Mouse (Mus musculus) myocyte (in vitro differentiated cells): ENCODE results near the gene Kcnq4. TPM values are rescaled to one million over a fixed set of nuclear protein-coding genes. Genes with fewer than 3 reads are reported as not detected.
A peak's percentile ranks its signal among the peaks of the same experiment; 100 is the strongest.

Experiments used
- H3K27me3 ChIP-seq: one replicate; pipeline ENCODE4 v1.6.1; 2011; ENCODE audit not compliant: control insufficient read depth, insufficient read depth, insufficient read length
- H3K36me3 ChIP-seq: one replicate; pipeline ENCODE4 v1.6.1; 2011; ENCODE audit not compliant: control insufficient read depth, insufficient read depth
- H3K4me2 ChIP-seq: one replicate; pipeline ENCODE4 v1.6.1; 2011; ENCODE audit warnings: low read depth, control low read depth
- H3K4me3 ChIP-seq: one replicate; pipeline ENCODE4 v1.5.1; 2011; ENCODE audit warnings: mild to moderate bottlenecking, control low read depth, moderate library complexity
- H3K79me2 ChIP-seq: one replicate; pipeline ENCODE4 v1.6.1; 2011; ENCODE audit not compliant: control insufficient read depth, insufficient read depth
- H3ac ChIP-seq: one replicate; pipeline ENCODE4 v1.6.1; 2011; ENCODE audit not compliant: control insufficient read depth, insufficient read length
- CEBPB ChIP-seq: IDR thresholded peaks from 2 replicates; pipeline ENCODE4 v1.6.1; 2011; ENCODE audit warnings: mild to moderate bottlenecking, moderate library complexity; ENCODE audit not compliant: poor library complexity, insufficient read depth, severe bottlenecking
- E2F4 ChIP-seq: IDR thresholded peaks from one replicate; pipeline ENCODE4 v1.6.1; 2011; ENCODE audit warnings: mild to moderate bottlenecking, control low read depth, moderate library complexity; ENCODE audit not compliant: insufficient read depth
- MAX ChIP-seq: IDR thresholded peaks from one replicate; pipeline ENCODE4 v1.6.1; 2011; ENCODE audit warnings: low read depth, mild to moderate bottlenecking, control low read depth
- MYOD1 ChIP-seq, 3 experiments: IDR thresholded peaks; one replicate each; pipeline ENCODE4 v1.6.1; 2011; ENCODE audit warnings: control low read depth in 2 of 3, low read depth in 2 of 3, mild to moderate bottlenecking in 2 of 3, moderate library complexity in 1 of 3; ENCODE audit not compliant: insufficient read length in 2 of 3, control insufficient read depth in 1 of 3
- MYOG ChIP-seq, 3 experiments: IDR thresholded peaks; one replicate each; pipeline ENCODE4 v1.6.1; 2011; ENCODE audit warnings: control low read depth in 2 of 3, low read depth in 2 of 3, mild to moderate bottlenecking in 2 of 3; ENCODE audit not compliant: insufficient read length in 2 of 3, control insufficient read depth in 1 of 3, insufficient read depth in 1 of 3
- POLR2A ChIP-seq: IDR thresholded peaks from one replicate; pipeline ENCODE4 v1.6.1; 2011; ENCODE audit warnings: low read depth, mild to moderate bottlenecking, control low read depth, moderate library complexity; ENCODE audit not compliant: insufficient read length
- POLR2AphosphoS2 ChIP-seq: IDR thresholded peaks from one replicate; pipeline ENCODE4 v1.6.1; 2011; ENCODE audit warnings: low read depth, control low read depth; ENCODE audit not compliant: insufficient read length
- REST ChIP-seq: IDR thresholded peaks from one replicate; pipeline ENCODE4 v1.6.1; 2011; ENCODE audit warnings: mild to moderate bottlenecking, control low read depth, moderate library complexity; ENCODE audit not compliant: insufficient read depth, insufficient read length
- SRF ChIP-seq: IDR thresholded peaks from one replicate; pipeline ENCODE4 v1.6.1; 2011; ENCODE audit warnings: low read depth; ENCODE audit not compliant: control insufficient read depth, insufficient read length
- TCF12 ChIP-seq: IDR thresholded peaks from one replicate; pipeline ENCODE4 v1.6.1; 2011; ENCODE audit warnings: mild to moderate bottlenecking, control low read depth; ENCODE audit not compliant: poor library complexity, insufficient read depth, severe bottlenecking
- TCF3 ChIP-seq: IDR thresholded peaks from one replicate; pipeline ENCODE4 v1.6.1; 2011; ENCODE audit warnings: low read depth, control low read depth; ENCODE audit not compliant: insufficient read length
- USF1 ChIP-seq: IDR thresholded peaks from one replicate; pipeline ENCODE4 v1.6.1; 2011; ENCODE audit warnings: low read depth, mild to moderate bottlenecking, control low read depth, moderate library complexity
- polyA plus RNA-seq: library from polyadenylated mRNA; unstranded; fragments of >200 nt; fragmentation: generic; extraction: Trizol; gene quantifications from one replicate; pipeline ENCODE4 v1.2.1, GENCODE M21; 2012; ENCODE audit warnings: missing spikeins

Kcnq4 gene
- polyA plus RNA-seq, 1 experiment = 23.1 TPM

DNA sequence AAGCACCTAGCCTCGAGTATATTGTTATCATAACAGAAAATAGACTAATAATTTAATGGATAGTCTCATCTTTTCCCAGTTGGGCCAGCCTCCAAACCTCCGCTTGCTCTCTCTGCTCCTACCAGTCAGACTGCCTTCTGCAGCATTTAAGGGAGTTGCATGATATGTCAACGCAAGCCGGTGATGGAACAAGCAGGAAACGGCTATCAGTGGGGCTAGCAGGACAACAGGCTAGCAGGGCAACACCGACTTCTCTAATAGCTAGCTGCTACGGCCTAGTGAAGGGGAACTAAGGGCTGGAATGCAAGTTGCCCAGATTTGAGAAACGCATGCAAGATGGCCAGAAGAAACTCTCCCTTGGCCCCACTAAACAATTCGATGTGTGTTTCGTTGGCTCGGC lies 20.6 kb downstream of the Kcnq4 start:
- Histone ChIP-seq H3K27me3 (no peaks in the 10 kb centered on the region), H3K4me2 (no peak overlapping the region), H3K36me3 (no peaks in the 10 kb centered on the region), H3K4me3 (no peak overlapping the region), H3ac (no peak overlapping the region), H3K79me2 (no peaks in the 10 kb centered on the region)
- no peak for TF ChIP-seq POLR2AphosphoS2
- TF ChIP-seq TCF12 = no peak
- TF ChIP-seq CEBPB = no peak
- no peak for TF ChIP-seq REST
- TF ChIP-seq USF1 = no peak
- no peak for TF ChIP-seq MYOG (IDR thresholded peaks at IDR 0.05; ENCODE audit: control insufficient read depth in 1 of 3, insufficient read depth in 1 of 3, insufficient read length in 2 of 3, low read depth in 2 of 3)

DNA sequence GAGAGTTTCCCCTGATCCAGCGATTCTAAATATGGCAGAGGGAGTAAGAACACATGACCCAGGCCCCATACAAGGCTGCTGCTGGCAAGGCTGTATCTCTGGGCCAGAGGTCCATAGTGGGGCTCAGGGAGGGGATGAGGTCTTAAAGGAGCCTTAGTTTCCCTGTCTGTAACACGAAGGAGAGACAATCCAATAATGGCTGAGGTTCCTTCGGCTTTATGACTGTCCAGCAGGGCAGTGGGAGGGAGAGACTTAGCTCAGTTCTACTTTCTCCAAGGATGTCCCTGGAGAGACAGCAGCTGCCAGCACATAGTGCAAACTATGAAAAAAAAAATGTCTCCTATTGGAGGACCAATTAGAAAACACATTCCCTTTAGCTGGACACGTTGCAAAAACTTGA lies 22.2 kb downstream of the Kcnq4 start:
- no peaks in the 10 kb centered on the region for H3K79me2 ChIP-seq
- no peak overlapping the region for H3ac ChIP-seq
- H3K4me3 ChIP-seq = no peak overlapping the region
- H3K4me2 ChIP-seq = peak overlapping the region; percentile 5
- no peak for TF ChIP-seq TCF12
- TF ChIP-seq SRF = no peak
- no peak for TF ChIP-seq MYOG (IDR thresholded peaks at IDR 0.05; ENCODE audit: control insufficient read depth in 1 of 3, insufficient read depth in 1 of 3, insufficient read length in 2 of 3, low read depth in 2 of 3)
- TF ChIP-seq POLR2AphosphoS2 = no peak
- TF ChIP-seq TCF3 = no peak
- no peak for TF ChIP-seq E2F4
- no peak for TF ChIP-seq MAX
- TF ChIP-seq USF1 = no peak
- no peak for TF ChIP-seq MYOD1 (IDR thresholded peaks at IDR 0.05; ENCODE audit: control insufficient read depth in 1 of 3, insufficient read length in 2 of 3, low read depth in 2 of 3)
- no peak for TF ChIP-seq POLR2A
- TF ChIP-seq CEBPB = no peak
- no peak for TF ChIP-seq REST
- no peaks in the 10 kb centered on the region for H3K36me3 ChIP-seq
- no peaks in the 10 kb centered on the region for H3K27me3 ChIP-seq

DNA sequence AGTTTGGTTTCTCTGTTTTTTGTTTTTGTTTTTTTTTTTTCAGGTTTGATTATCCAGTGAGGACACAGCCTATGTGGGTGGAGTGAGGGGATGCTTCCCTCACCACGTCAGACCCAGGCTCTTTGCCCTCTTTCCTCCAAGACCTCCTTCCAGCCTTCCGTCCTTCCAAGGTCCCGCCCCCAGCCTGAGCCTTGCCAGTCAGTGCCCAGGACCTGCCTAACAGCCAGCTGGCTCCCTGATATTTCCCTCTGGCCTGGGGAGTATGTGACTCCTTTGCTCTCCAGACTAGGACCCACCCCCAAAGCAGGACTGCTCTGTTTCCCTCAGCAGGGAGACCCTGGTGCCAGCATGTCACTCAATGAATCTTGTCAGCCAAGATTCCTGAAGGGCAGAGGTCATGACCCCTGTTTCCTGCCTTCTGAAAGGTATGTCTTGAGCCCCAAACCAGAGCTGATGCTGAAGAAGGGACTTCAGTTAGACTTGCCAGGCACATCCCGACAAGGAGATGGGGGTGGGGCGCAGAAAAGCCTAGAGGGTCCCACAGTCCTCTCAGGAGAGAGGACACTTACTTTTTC lies 22.8 kb downstream of the Kcnq4 start:
- Histone ChIP-seq H3K27me3 (no peaks in the 10 kb centered on the region), H3K79me2 (no peaks in the 10 kb centered on the region), H3K4me2 (no peak overlapping the region), H3K36me3 (no peaks in the 10 kb centered on the region), H3K4me3 (no peak overlapping the region), H3ac (no peak overlapping the region)
- no peak for TF ChIP-seq TCF12
- no peak for TF ChIP-seq MYOD1 (IDR thresholded peaks at IDR 0.05; ENCODE audit: control insufficient read depth in 1 of 3, insufficient read length in 2 of 3, low read depth in 2 of 3)
- TF ChIP-seq MYOG (IDR thresholded peaks at IDR 0.05; ENCODE audit: control insufficient read depth in 1 of 3, insufficient read depth in 1 of 3, insufficient read length in 2 of 3, low read depth in 2 of 3) = no peak
- no peak for TF ChIP-seq TCF3
- TF ChIP-seq USF1 = no peak
- TF ChIP-seq SRF = no peak
- no peak for TF ChIP-seq MAX
- TF ChIP-seq POLR2AphosphoS2 = no peak
- TF ChIP-seq REST = no peak

DNA sequence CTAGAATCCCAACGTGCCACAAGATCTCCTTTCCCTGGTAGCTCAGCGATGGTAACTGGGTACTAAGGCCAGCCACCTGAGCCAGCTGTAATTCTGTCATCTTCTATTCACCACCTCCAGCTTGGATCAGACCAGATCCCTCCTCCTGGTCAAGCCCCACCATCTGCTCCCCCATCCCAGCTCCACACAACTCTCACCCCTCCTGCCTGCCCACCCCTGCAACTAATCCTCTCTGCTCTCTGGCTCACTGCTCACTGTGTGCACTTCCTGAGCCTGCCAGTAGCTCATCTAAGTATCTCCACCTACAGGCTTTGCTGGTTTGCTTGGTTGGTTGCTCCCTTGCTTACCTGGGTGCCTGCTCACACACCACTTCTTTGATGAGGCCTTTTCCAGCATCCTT lies 26.8 kb downstream of the Kcnq4 start:
- TF ChIP-seq REST (no peak), TCF12 (no peak), POLR2AphosphoS2 (no peak), USF1 (no peak), POLR2A (no peak), TCF3 (no peak), MYOD1 (IDR thresholded peaks at IDR 0.05; ENCODE audit: control insufficient read depth in 1 of 3, insufficient read length in 2 of 3, low read depth in 2 of 3) (no peak), E2F4 (no peak), SRF (no peak)
- H3ac ChIP-seq = no peak overlapping the region
- H3K4me3 ChIP-seq = no peak overlapping the region
- no peaks in the 10 kb centered on the region for H3K79me2 ChIP-seq
- H3K27me3 ChIP-seq = no peaks in the 10 kb centered on the region
- H3K4me2 ChIP-seq = no peak overlapping the region
- H3K36me3 ChIP-seq = no peaks in the 10 kb centered on the region

DNA sequence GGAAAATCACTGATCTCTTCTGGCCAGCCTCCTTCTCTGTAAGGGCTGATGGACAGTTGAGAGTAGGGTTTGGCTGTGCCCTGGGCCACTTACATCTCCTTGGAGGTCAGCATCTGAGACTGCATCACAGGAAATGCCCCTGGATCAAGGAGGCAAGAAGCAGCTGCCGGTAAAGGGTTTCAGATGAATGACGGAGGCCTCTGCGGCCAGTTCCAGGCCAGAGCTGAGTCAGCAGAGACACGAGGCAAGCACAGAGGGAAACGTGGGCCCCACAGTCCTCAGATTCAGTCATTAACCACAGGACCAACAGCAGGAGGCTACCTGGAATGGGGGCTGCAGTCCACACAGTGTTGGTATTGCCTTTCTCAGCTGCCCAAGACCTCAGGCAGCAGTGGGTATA lies 29.3 kb downstream of the Kcnq4 start:
- Histone ChIP-seq H3K79me2 (no peaks in the 10 kb centered on the region), H3K4me3 (no peak overlapping the region), H3K27me3 (no peaks in the 10 kb centered on the region), H3ac (no peak overlapping the region), H3K36me3 (peaks cover 3% of the 10 kb centered on the region), H3K4me2 (no peak overlapping the region)
- TF ChIP-seq SRF (no peak), USF1 (no peak), POLR2AphosphoS2 (no peak), CEBPB (no peak), E2F4 (no peak), MYOG (IDR thresholded peaks at IDR 0.05; ENCODE audit: control insufficient read depth in 1 of 3, insufficient read depth in 1 of 3, insufficient read length in 2 of 3, low read depth in 2 of 3) (peak in 2 of 3 experiments; percentile 46 to 81), MYOD1 (IDR thresholded peaks at IDR 0.05; ENCODE audit: control insufficient read depth in 1 of 3, insufficient read length in 2 of 3, low read depth in 2 of 3) (peak in 1 of 3 experiments; percentile 80), REST (no peak)
